Mouse (Mus musculus): ENCODE results near the gene Bcas2.
"Not testable (repeated sequence)": the region's sequence is repeated elsewhere in the genome, so short reads cannot be mapped to it uniquely, and the experiment has no call there.

The Bcas2 gene

DNA sequence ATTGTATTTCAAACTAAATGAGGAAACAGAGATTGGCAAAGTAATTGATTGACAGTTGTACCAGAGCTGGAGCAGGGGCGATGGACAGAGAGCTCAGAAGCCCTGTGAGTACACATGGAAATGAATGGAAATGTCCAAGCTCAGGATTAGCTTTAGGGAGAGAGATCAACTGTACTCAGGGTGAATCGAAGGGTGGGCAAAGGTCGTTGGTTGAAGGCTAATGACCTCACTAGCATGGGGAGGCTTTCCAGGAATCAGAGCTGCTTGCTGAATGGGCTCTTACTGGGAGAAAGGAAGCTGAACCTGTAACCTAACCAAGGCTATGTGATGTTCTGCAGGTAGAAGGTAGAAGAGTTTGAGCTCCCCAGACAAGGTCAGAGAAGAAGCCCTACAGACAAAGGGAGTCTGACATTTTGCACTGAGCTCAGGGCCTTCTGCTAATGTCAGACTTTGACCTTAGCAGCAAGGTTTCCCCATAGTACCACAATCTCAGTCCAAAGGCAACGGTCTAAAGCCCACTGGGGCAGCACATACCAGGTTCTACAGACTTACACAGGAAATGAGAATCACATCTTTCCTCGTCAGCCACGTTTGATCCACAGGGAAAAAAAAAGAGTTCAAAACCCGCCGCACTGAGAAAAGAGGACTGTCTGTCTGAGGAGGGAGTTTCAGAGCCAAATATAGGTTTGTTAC is 43.3 kb downstream of the Bcas2 start:
- in situ Hi-C loops (cut with MboI, MseI), result no loop called here

DNA sequence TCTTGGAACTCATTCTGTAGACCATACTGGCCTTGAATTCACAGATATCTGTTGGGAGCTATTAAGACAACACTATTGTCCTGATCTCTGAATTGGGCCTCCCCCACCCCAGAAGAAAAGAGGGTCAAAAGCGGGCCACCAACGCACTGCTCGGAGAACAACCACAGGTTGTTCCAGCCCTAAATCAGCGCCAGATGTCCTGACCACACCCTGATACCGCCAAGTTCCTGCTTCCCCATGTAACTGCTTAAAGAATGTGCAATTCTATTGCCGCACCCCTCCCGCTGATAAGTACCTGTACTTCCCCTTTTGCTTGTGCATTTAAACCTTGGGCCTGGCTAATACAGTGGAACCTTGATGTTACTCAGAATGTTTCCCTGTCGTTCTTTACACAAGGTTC is 43.9 kb downstream of the Bcas2 start:
- in situ Hi-C loops (cut with MboI, MseI), result not testable (repeated sequence)

DNA sequence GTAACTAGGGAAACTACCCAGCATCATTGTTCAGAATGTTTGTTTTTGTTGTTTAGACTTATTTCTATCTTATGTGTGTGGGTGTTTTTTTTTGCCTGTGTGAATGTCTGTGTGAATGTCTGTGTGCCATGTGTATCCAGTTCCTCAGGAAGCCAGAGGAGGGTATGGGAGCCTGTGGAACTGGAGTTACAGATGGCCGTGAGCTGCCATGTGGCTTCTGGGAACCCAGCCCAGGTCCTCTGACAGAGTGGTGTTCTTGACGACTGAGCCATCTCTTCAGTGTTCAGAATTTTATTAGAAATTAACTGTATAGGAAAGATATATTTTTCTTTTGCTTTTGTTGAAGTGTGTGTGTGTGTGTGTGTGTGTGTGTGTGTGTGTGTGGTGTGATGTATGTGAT is 50.0 kb downstream of the Bcas2 start:
- in situ Hi-C loops (cut with MboI, MseI), result loop anchor here (10.0 kb wide), 1 partner anchor 143 kb away; no protein-coding TSS in a partner anchor

DNA sequence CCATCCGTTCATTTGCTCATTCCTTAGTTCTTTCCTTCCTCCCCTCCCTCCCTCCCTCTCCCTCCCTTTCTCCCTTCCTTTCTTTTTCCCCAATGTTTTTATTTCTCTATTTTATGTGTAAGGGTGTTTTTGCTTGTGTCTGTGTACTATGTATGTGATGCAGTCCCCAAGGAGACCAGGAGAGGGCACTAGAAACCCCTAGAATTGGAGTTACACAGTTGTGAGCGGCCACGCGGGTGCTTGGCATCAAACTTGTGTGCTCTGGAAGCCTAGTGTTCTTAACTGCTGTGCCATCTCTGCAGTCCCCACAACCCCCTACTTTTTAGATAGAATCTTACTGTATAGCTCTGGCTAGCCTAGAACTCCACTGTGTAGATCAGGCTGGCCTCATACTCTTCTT is 52.3 kb downstream of the Bcas2 start:
- in situ Hi-C loops (cut with MboI, MseI), result loop anchor here (10.0 kb wide), 1 partner anchor 141 kb away; no protein-coding TSS in a partner anchor

DNA sequence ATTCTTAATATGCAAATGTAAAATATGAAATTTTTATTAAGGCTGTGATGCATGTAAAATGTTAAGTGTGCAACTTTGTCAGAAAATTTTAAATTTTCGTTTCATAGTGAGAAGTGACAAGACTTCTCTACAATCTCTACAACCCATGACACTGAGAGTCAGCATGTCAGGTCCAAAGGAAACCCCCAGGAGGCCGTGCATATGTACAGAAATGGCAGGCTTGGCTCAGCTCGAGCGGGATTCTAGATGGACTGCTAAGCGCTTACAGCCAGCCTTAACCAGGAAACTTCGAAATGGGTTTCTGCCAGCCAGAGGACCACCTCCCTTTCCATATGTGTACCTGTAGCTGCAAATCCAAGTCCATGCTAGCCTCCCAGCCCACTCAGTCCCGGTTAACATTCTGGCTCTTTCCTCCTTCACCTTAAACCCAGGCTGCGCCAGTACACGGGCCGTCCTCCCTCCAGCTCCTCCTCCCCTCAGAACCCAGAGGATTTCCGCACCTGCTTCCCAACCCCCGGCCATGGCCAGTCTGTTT is 52.8 kb downstream of the Bcas2 start:
- in situ Hi-C loops (cut with MboI, MseI), result loop anchor here (10.0 kb wide), 1 partner anchor 141 kb away; no protein-coding TSS in a partner anchor

DNA sequence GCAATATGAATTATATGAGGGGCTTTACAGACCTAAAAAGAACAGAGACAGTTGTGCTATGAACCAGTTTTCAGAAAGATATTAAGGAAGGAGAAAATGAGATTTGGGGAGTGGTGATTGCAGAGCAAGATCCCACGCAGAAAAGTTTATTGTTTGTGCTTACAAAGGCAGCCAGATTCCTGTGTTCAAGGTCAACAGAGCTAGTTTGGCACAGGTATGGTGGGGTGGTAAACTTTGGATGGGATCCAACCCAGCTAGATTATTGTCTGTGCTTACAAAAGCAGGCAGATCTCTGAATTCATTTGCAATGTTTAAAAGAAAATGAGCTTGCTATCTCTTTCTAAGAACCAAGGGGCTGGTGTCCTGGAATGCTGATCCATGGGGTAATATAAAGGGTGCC is 56.3 kb downstream of the Bcas2 start:
- in situ Hi-C loops (cut with MboI, MseI), result loop anchor here (10.0 kb wide), 1 partner anchor 137 kb away; no protein-coding TSS in a partner anchor

All from T-helper 1 cell (primary cell).